Mouse (Mus musculus) heart, embryonic 10.5 days (tissue): Measurements from ENCODE around the gene Eif4e2. TPM values are rescaled to one million over a fixed set of nuclear protein-coding genes. Genes with fewer than 3 reads are reported as not detected.

Experiments
- DNase-seq: peaks from one replicate; pipeline ENCODE4 v3.0.0-alpha.2; 2017; ENCODE audit warnings: low spot score
- H3K27ac ChIP-seq: fragments of 300-500 bp; sonication (generic); 2 replicates; pipeline ENCODE4 v1.5.1; 2016; ENCODE audit warnings: mild to moderate bottlenecking
- H3K27me3 ChIP-seq: fragments of 300-500 bp; sonication (generic); 2 replicates; pipeline ENCODE4 v1.6.1; 2016; ENCODE audit warnings: mild to moderate bottlenecking; ENCODE audit not compliant: poor library complexity, insufficient read depth, severe bottlenecking
- H3K36me3 ChIP-seq: fragments of 300-500 bp; sonication (generic); 2 replicates; pipeline ENCODE4 v1.6.1; 2016; ENCODE audit warnings: mild to moderate bottlenecking, moderate library complexity
- H3K4me1 ChIP-seq: fragments of 300-500 bp; sonication (generic); 2 replicates; pipeline ENCODE4 v1.6.1; 2016; ENCODE audit warnings: mild to moderate bottlenecking
- H3K4me3 ChIP-seq: fragments of 300-500 bp; sonication (generic); 2 replicates; pipeline ENCODE4 v1.5.1; 2016; ENCODE audit warnings: mild to moderate bottlenecking, moderate library complexity
- H3K9me3 ChIP-seq: fragments of 300-500 bp; sonication (generic); 2 replicates; pipeline ENCODE4 v1.6.1; 2016; ENCODE audit warnings: mild to moderate bottlenecking, moderate library complexity
- WGBS: fragments of 180-500 bp; shearing (Covaris S2); methylation state at CpG from one replicate; pipeline ENCODE4 v1.1.7; 2016; 5-methylcytosine and 5-hydroxymethylcytosine counted together
- polyA plus RNA-seq: library from polyadenylated mRNA; unstranded; fragments of >200 nt; fragmentation: Nextera tagmentation; extraction: Ambion mirVana; gene quantifications from 2 replicates; pipeline ENCODE4 v1.2.1, GENCODE M21; 2016

The Eif4e2 gene
- polyA plus RNA-seq, 1 experiment from 2014 or later = 174 TPM

GRCm38 (mm10) chr1:87184751-87185139 lies 29.0 kb upstream of the Eif4e2 start:
- no peaks in the 10 kb centered on the region for H3K36me3 ChIP-seq
- peak; percentile 83 for DNase-seq
- no peak overlapping the region for H3K4me3 ChIP-seq
- WGBS = 10% methylated on average over 20 of the region's 20 CpGs
- no peaks in the 10 kb centered on the region for H3K9me3 ChIP-seq
- H3K27me3 ChIP-seq = peaks cover 99% of the 10 kb centered on the region
- H3K4me1 ChIP-seq = peaks cover 15% of the 10 kb centered on the region; the same call in 1 of the 2 replicates
- no peak overlapping the region for H3K27ac ChIP-seq

GRCm38 (mm10) chr1:87185526-87185925 lies 28.2 kb upstream of the Eif4e2 start:
- no peak for DNase-seq
- H3K27me3 ChIP-seq = peaks cover 99% of the 10 kb centered on the region
- no peaks in the 10 kb centered on the region for H3K9me3 ChIP-seq
- no peak overlapping the region for H3K27ac ChIP-seq
- H3K4me3 ChIP-seq = no peak overlapping the region
- 13% methylated on average over 13 of the region's 13 CpGs for WGBS
- H3K4me1 ChIP-seq = peaks cover 15% of the 10 kb centered on the region; the same call in 1 of the 2 replicates
- H3K36me3 ChIP-seq = no peaks in the 10 kb centered on the region

- H3K9me3 ChIP-seq = no peaks in the 10 kb centered on the region
- H3K27me3 ChIP-seq = peaks cover 99% of the 10 kb centered on the region
- peak overlapping the region; percentile 70 for H3K4me3 ChIP-seq
- H3K4me1 ChIP-seq = peaks cover 15% of the 10 kb centered on the region; the same call in 1 of the 2 replicates
- peak overlapping the region; percentile 77 for H3K27ac ChIP-seq
- WGBS = 1% methylated on average over 54 of the region's 54 CpGs
- no peaks in the 10 kb centered on the region for H3K36me3 ChIP-seq
- no peak for DNase-seq
These were observed 27.3 kb upstream of the Eif4e2 start for GRCm38 (mm10) chr1:87186261-87187036.

DNA sequence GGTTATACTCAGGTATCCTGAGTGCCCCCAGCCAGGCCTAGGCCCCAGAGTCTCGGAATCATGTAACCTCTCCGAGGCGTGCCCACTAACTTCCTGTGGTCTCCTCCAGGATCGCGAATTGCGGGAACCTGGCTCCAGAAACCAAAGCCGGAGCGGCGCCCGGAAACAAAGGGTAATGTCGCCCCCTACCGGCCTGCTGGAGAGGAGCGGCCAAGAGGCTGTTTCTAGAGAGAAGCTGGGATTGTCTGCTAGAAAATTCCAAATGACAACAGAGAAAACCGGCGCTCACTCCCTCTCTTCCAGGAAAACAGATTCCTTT lies 26.7 kb upstream of the Eif4e2 start:
- no peaks in the 10 kb centered on the region for H3K36me3 ChIP-seq
- H3K27ac ChIP-seq = peak overlapping the region; percentile 77
- H3K9me3 ChIP-seq = no peaks in the 10 kb centered on the region
- WGBS = under 1% methylated on average over 15 of the region's 15 CpGs
- peaks cover 98% of the 10 kb centered on the region for H3K27me3 ChIP-seq
- H3K4me3 ChIP-seq = peak overlapping the region; percentile 70
- peak; percentile 88 for DNase-seq
- H3K4me1 ChIP-seq = peaks cover 15% of the 10 kb centered on the region; the same call in 1 of the 2 replicates

DNA sequence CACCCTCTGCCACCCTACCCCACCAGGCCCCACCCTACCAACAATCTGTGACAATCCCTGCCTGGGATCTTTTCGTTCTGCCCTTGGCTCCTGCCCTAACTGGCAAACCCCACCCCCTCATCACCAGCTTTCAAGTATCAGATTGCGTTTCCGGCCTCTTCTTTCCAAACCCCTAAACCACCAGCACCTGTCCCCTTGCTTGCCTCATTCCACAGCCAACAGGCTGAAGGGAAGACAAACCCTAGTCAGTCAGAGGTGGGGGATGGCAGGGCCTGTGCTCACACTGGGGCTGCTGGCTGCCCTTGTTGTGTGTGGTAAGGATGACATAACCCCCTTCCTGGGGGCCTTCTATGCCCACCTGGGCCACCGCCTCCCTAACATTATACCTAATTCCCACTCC lies 23.3 kb upstream of the Eif4e2 start, which contains the start of gene Chrnd:
Gene Chrnd, plus strand, starts transcription at position 179 of the 400 bp plus-strand sequence.
- Histone ChIP-seq H3K4me1 (peaks cover 12% of the 10 kb centered on the region; the same call in 1 of the 2 replicates), H3K4me3 (no peak within 1 kb of the TSS), H3K27ac (no peak within 1 kb of the TSS), H3K9me3 (no peaks in the 10 kb centered on the region), H3K27me3 (peaks cover 79% of the 10 kb centered on the region), H3K36me3 (no peaks in the 10 kb centered on the region)
- 32% methylated on average over 4 of the region's 4 CpGs for WGBS
- no peak for DNase-seq

- H3K4me1 ChIP-seq = peaks cover 10% of the 10 kb centered on the region; the same call in 1 of the 2 replicates
- no peak for DNase-seq
These were observed 16.4 kb upstream of the Eif4e2 start for GRCm38 (mm10) chr1:87197296-87197695.

DNA sequence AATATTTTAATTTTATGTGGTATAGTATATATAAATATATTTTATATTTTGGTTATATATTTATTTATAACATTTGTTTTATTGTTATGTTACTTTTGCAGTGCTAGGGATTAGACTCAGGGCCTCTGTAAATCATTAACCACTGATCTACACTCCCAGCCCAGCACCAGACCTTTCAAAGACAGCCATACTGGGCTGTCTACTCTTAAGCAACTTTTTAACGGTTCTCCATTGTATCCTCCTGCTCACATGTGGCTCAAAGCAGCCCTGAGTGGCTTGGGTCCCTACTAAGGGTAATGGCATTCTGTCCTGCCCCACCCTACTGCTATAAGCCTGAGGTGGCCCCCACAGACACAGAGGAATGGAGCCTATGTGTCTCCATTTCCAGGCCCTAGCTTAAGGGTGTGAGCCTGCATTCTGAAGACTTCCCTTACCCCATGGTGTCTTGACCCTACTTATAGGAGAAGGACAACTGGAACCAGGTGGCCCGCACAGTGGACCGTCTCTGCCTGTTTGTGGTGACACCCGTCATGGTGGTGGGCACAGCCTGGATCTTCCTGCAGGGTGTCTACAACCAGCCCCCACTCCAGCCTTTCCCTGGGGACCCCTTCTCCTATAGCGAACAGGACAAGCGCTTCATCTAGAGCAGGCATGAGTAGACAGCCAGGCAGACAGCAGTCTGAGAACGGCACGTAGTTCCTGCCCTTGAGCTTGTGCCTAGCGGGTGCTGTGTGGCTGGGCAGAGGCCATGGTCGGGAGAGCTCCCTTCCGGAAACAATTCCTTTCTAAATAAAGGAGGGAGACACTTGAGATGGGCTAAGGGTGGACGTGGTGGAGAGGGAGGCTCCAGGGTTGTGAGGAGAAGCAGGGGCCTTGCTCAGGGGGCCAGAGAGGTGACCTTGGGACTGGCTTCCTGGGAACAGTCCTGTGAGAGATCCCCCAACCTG lies 15.3 kb upstream of the Eif4e2 start:
- Histone ChIP-seq H3K36me3 (no peaks in the 10 kb centered on the region), H3K27me3 (0 out of 2 replicates have a peak, but pooled peaks cover 4% of the 10 kb centered on the region), H3K4me3 (no peak overlapping the region), H3K4me1 (peaks cover 10% of the 10 kb centered on the region; the same call in 1 of the 2 replicates), H3K27ac (peak overlapping the region; percentile 84), H3K9me3 (no peaks in the 10 kb centered on the region)
- 65% methylated on average over 12 of the region's 12 CpGs for WGBS
- no peak for DNase-seq

More at GRCm38 (mm10) chr1:87197296-87197695, 16.4 kb upstream of the Eif4e2 start:
- 72% methylated on average over 9 of the region's 9 CpGs for WGBS
- no peak overlapping the region for H3K4me3 ChIP-seq
- peaks cover 13% of the 10 kb centered on the region; the same call in 1 of the 2 replicates for H3K27me3 ChIP-seq
- H3K27ac ChIP-seq = no peak overlapping the region
- H3K36me3 ChIP-seq = no peaks in the 10 kb centered on the region
- no peaks in the 10 kb centered on the region for H3K9me3 ChIP-seq

GRCm38 (mm10) chr1:87200811-87201210 lies 12.9 kb upstream of the Eif4e2 start:
- Histone ChIP-seq H3K4me1 (peaks cover 20% of the 10 kb centered on the region), H3K9me3 (no peaks in the 10 kb centered on the region), H3K36me3 (no peaks in the 10 kb centered on the region), H3K4me3 (no peak overlapping the region), H3K27me3 (peaks cover 16% of the 10 kb centered on the region), H3K27ac (no peak overlapping the region)
- 21% methylated on average over 2 of the region's 2 CpGs for WGBS
- no peak for DNase-seq

DNA sequence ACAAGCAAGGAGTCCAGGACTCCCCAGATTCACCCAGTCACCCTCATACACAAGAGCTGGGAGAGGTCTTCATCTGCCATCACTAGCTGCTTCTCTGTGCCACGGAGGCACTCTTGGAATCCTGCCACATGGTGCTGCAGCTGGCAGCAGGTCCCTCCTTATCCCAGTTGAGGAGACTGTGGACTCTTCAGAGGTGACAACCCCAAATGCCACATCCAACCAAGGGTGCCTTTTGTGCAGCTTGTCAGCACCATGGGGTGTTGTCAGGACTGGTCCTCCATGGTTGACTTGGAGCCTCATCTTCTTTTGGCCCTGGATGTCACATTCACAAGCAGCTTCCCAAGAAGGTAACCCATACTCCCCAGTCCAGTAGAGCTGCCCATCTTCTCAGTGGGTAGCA lies 11.9 kb upstream of the Eif4e2 start:
- Histone ChIP-seq H3K27me3 (peaks cover 27% of the 10 kb centered on the region), H3K27ac (no peak overlapping the region), H3K4me3 (no peak overlapping the region), H3K4me1 (peaks cover 29% of the 10 kb centered on the region), H3K9me3 (no peaks in the 10 kb centered on the region), H3K36me3 (no peaks in the 10 kb centered on the region)
- WGBS = 52% methylated on average over 1 of the region's 1 CpGs
- no peak for DNase-seq

- Histone ChIP-seq H3K9me3 (no peaks in the 10 kb centered on the region), H3K36me3 (no peaks in the 10 kb centered on the region), H3K4me1 (peaks cover 23% of the 10 kb centered on the region), H3K4me3 (no peak overlapping the region), H3K27ac (no peak overlapping the region), H3K27me3 (peaks cover 46% of the 10 kb centered on the region)
- WGBS = 75% methylated on average over 5 of the region's 5 CpGs
- DNase-seq = no peak
These were observed 9.9 kb upstream of the Eif4e2 start for GRCm38 (mm10) chr1:87203779-87204178.

DNA sequence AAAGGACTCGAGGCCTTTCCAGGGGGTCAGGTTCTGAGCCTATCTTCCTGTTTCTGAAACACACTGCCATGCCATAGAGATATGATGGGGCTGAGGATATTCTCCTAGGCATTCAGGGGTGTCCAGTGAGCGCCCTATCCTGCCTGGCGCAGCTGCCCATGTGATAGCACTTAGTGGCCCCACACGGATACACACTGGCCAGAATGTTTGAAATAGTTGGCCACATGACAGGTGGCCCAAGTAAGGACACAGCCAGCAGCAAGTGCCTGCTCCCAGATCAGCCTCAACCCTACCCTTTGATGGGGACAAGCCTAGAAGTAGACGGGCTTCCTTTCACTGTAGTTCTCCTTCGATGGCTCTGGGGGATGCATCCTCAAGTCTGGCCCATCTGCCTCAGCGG lies 9.2 kb upstream of the Eif4e2 start, which contains the start of gene Chrng:
Gene Chrng, plus strand, starts transcription at position 193 of the 400 bp plus-strand sequence.
- Histone ChIP-seq H3K4me1 (peaks cover 19% of the 10 kb centered on the region), H3K27ac (no peak within 1 kb of the TSS), H3K4me3 (no peak within 1 kb of the TSS), H3K9me3 (no peaks in the 10 kb centered on the region), H3K27me3 (peaks cover 52% of the 10 kb centered on the region), H3K36me3 (no peaks in the 10 kb centered on the region)
- DNase-seq = no peak
- WGBS = 89% methylated on average over 7 of the region's 7 CpGs

DNA sequence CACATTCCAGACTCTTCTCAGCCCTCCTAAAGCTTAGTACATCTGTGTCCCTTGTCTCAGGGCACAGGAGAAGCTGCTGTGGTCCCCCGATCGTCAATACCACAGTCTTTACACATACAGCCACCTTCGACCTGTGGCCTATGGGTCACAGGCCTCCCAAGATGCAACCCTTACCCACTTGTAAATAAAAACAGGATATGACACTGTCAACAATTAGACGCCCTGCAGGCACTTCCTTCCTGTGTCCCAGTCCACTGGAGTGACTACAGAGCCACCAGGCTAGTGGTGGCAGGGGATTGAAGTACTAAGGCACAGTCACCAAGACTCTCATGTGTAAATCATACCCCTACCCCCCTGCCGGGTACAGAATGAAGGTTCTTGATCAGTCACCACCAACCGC lies 8.7 kb upstream of the Eif4e2 start:
- Histone ChIP-seq H3K4me3 (no peak overlapping the region), H3K27me3 (peaks cover 52% of the 10 kb centered on the region), H3K36me3 (no peaks in the 10 kb centered on the region), H3K4me1 (peaks cover 19% of the 10 kb centered on the region), H3K9me3 (no peaks in the 10 kb centered on the region), H3K27ac (no peak overlapping the region)
- DNase-seq = no peak
- 55% methylated on average over 6 of the region's 6 CpGs for WGBS
